Mouse (Mus musculus) liver, postnatal 0 days (tissue): Measurements from ENCODE around the gene Icam2. TPM values are rescaled to one million over a fixed set of nuclear protein-coding genes. Genes with fewer than 3 reads are reported as not detected.

Experiments
- ATAC-seq: fragments of 200-750 bp; cut with Nextera tagmentation; 2 replicates; pipeline ENCODE4 v1.8.0; 2017; ENCODE audit warnings: mild to moderate bottlenecking, moderate library complexity
- DNase-seq: peaks from one replicate; pipeline ENCODE4 v3.0.0-alpha.2; 2016
- H3K27ac ChIP-seq: fragments of 300-500 bp; sonication (generic); 2 replicates; pipeline ENCODE4 v1.5.1; 2014; ENCODE audit warnings: antibody characterized with exemption, moderate library complexity, mild to moderate bottlenecking, low read depth
- H3K27me3 ChIP-seq: fragments of 300-500 bp; sonication (generic); 2 replicates; pipeline ENCODE4 v1.6.1; 2014; ENCODE audit warnings: low read length, control low read depth, mixed read lengths; ENCODE audit not compliant: insufficient read depth
- H3K36me3 ChIP-seq: fragments of 300-500 bp; sonication (generic); replicated peaks from 2 replicates; pipeline ENCODE4 v1.6.1; 2014; ENCODE audit warnings: mild to moderate bottlenecking, control low read depth, low read length, moderate library complexity, mixed read lengths; ENCODE audit not compliant: insufficient read depth
- H3K4me1 ChIP-seq: fragments of 300-500 bp; sonication (generic); 2 replicates; pipeline ENCODE4 v1.6.1; 2014; ENCODE audit warnings: antibody characterized with exemption, mild to moderate bottlenecking, control low read depth; ENCODE audit not compliant: insufficient read depth
- H3K4me2 ChIP-seq: fragments of 300-500 bp; sonication (generic); 2 replicates; pipeline ENCODE4 v1.6.1; 2014; ENCODE audit warnings: low read depth, mild to moderate bottlenecking, low read length, moderate library complexity, mixed read lengths
- H3K4me3 ChIP-seq: fragments of 300-500 bp; sonication (generic); 2 replicates; pipeline ENCODE4 v1.5.1; 2014; ENCODE audit warnings: low read depth, low read length
- H3K9ac ChIP-seq: fragments of 300-500 bp; sonication (generic); replicated peaks from 2 replicates; pipeline ENCODE4 v1.6.1; 2014; ENCODE audit warnings: mild to moderate bottlenecking, moderate library complexity
- H3K9me3 ChIP-seq: fragments of 300-500 bp; sonication (generic); 2 replicates; pipeline ENCODE4 v1.6.1; 2016; ENCODE audit warnings: mild to moderate bottlenecking, control low read depth, low read length, mixed read lengths
- CTCF ChIP-seq: sonication (generic); IDR thresholded peaks from 2 replicates; pipeline ENCODE4 v1.5.1; 2016; ENCODE audit warnings: antibody characterized with exemption, low read depth
- EP300 ChIP-seq: IDR thresholded peaks from 2 replicates; pipeline ENCODE4 v1.6.1; 2016; ENCODE audit warnings: antibody characterized with exemption, low read depth, mild to moderate bottlenecking
- WGBS: fragments of 180-500 bp; shearing (Covaris S2); extraction: QIAGEN DNeasy Blood & Tissue Kit; methylation state at CpG from one replicate; pipeline ENCODE4 v1.1.7; 2014; ENCODE audit not compliant: insufficient replicate concordance; 5-methylcytosine and 5-hydroxymethylcytosine counted together
- polyA plus RNA-seq: library from polyadenylated mRNA; unstranded; fragments of >200 nt; fragmentation: Nextera tagmentation; extraction: Ambion mirVana; gene quantifications from 2 replicates; pipeline ENCODE4 v1.2.1, GENCODE M21; 2015

Gene Icam2
- polyA plus RNA-seq: 11.4 and 12.6 TPM in 2 replicates

GRCm38 (mm10) chr11:106387791-106388216 is at the start of gene Icam2:
Gene Icam2, minus strand, starts transcription at chr11:106388075.
- no peaks in the 10 kb centered on the region for H3K9me3 ChIP-seq
- DNase-seq (peak; percentile 51), ATAC-seq (peak; percentile 38; the same call in 1 of the 2 replicates)
- H3K4me2 ChIP-seq: peak within 1 kb of the TSS; percentile 52
- 22% methylated on average over 6 of the region's 6 CpGs for WGBS
- no peaks in the 10 kb centered on the region for H3K36me3 ChIP-seq
- peak within 1 kb of the TSS; percentile 18 for H3K4me3 ChIP-seq
- no peaks in the 10 kb centered on the region for H3K27me3 ChIP-seq
- peaks cover 34% of the 10 kb centered on the region for H3K4me1 ChIP-seq
- no peak within 1 kb of the TSS; the same call in none of the 2 replicates for H3K9ac ChIP-seq
- no peak for TF ChIP-seq EP300
- no peak for TF ChIP-seq CTCF
- H3K27ac ChIP-seq: peak within 1 kb of the TSS; percentile 80

- peak overlapping the region; percentile 36; the same call in 1 of the 2 replicates for H3K27ac ChIP-seq
- DNase-seq (no peak), ATAC-seq (no peak)
- no peaks in the 10 kb centered on the region for H3K9me3 ChIP-seq
- peaks cover 8% of the 10 kb centered on the region for H3K36me3 ChIP-seq
- peaks cover 13% of the 10 kb centered on the region for H3K4me1 ChIP-seq
- TF ChIP-seq CTCF (peak; percentile 37), EP300 (no peak)
- no peak overlapping the region for H3K9ac ChIP-seq
- no peaks in the 10 kb centered on the region for H3K27me3 ChIP-seq
- WGBS: 85% methylated on average over 2 of the region's 2 CpGs
- H3K4me3 ChIP-seq: no peak overlapping the region
- H3K4me2 ChIP-seq: no peak overlapping the region
Measured at GRCm38 (mm10) chr11:106437543-106437942, 49.7 kb upstream of the Icam2 start.

GRCm38 (mm10) chr11:106437039-106437438 is 49.2 kb upstream of the Icam2 start:
- Histone ChIP-seq H3K36me3 (peaks cover 8% of the 10 kb centered on the region), H3K9ac (no peak overlapping the region), H3K4me2 (no peak overlapping the region), H3K4me3 (no peak overlapping the region), H3K27me3 (no peaks in the 10 kb centered on the region), H3K27ac (peak overlapping the region; percentile 36; the same call in 1 of the 2 replicates), H3K4me1 (peaks cover 13% of the 10 kb centered on the region), H3K9me3 (no peaks in the 10 kb centered on the region)
- peak; percentile 50 for ATAC-seq
- 67% methylated on average over 5 of the region's 5 CpGs for WGBS
- DNase-seq: no peak
- no peak for TF ChIP-seq CTCF
- no peak for TF ChIP-seq EP300

GRCm38 (mm10) chr11:106430392-106430791 is 42.5 kb upstream of the Icam2 start:
- no peak overlapping the region for H3K4me2 ChIP-seq
- DNase-seq: no peak
- H3K27me3 ChIP-seq: no peaks in the 10 kb centered on the region
- no peaks in the 10 kb centered on the region for H3K9me3 ChIP-seq
- H3K4me3 ChIP-seq: no peak overlapping the region
- H3K9ac ChIP-seq: no peak overlapping the region
- H3K4me1 ChIP-seq: peaks cover 24% of the 10 kb centered on the region
- ATAC-seq: no peak
- 79% methylated on average over 5 of the region's 5 CpGs for WGBS
- TF ChIP-seq CTCF (no peak), EP300 (no peak)
- peaks cover 26% of the 10 kb centered on the region for H3K36me3 ChIP-seq
- 0 out of 2 replicates have a peak overlapping the region, but pooled peaks have one; percentile 46 for H3K27ac ChIP-seq

GRCm38 (mm10) chr11:106429689-106430088 is 41.8 kb upstream of the Icam2 start:
- DNase-seq (no peak), ATAC-seq (no peak)
- TF ChIP-seq EP300 (no peak), CTCF (no peak)
- WGBS: 48% methylated on average over 4 of the region's 4 CpGs
- no peak overlapping the region for H3K4me3 ChIP-seq
- no peaks in the 10 kb centered on the region for H3K9me3 ChIP-seq
- H3K27ac ChIP-seq: peak overlapping the region; percentile 56; the same call in 1 of the 2 replicates
- H3K9ac ChIP-seq: no peak overlapping the region
- peaks cover 24% of the 10 kb centered on the region for H3K4me1 ChIP-seq
- H3K27me3 ChIP-seq: no peaks in the 10 kb centered on the region
- peaks cover 24% of the 10 kb centered on the region for H3K36me3 ChIP-seq
- no peak overlapping the region for H3K4me2 ChIP-seq

GRCm38 (mm10) chr11:106428556-106428955 is 40.7 kb upstream of the Icam2 start:
- no peaks in the 10 kb centered on the region for H3K9me3 ChIP-seq
- no peak overlapping the region for H3K4me3 ChIP-seq
- no peak overlapping the region for H3K4me2 ChIP-seq
- TF ChIP-seq CTCF (no peak), EP300 (no peak)
- WGBS: 83% methylated on average over 2 of the region's 2 CpGs
- no peaks in the 10 kb centered on the region for H3K27me3 ChIP-seq
- peak overlapping the region; percentile 58 for H3K27ac ChIP-seq
- H3K36me3 ChIP-seq: peaks cover 22% of the 10 kb centered on the region
- no peak for DNase-seq
- ATAC-seq: no peak
- no peak overlapping the region for H3K9ac ChIP-seq
- peaks cover 24% of the 10 kb centered on the region for H3K4me1 ChIP-seq

- no peak overlapping the region for H3K4me2 ChIP-seq
- no peak overlapping the region for H3K9ac ChIP-seq
- no peaks in the 10 kb centered on the region for H3K27me3 ChIP-seq
- H3K9me3 ChIP-seq: no peaks in the 10 kb centered on the region
- H3K36me3 ChIP-seq: peaks cover 22% of the 10 kb centered on the region
- peaks cover 24% of the 10 kb centered on the region for H3K4me1 ChIP-seq
- 34% methylated on average over 4 of the region's 4 CpGs for WGBS
- TF ChIP-seq EP300 (no peak), CTCF (no peak)
- H3K4me3 ChIP-seq: no peak overlapping the region
- DNase-seq (no peak), ATAC-seq (peak; percentile 17; the same call in 1 of the 2 replicates)
- peak overlapping the region; percentile 58 for H3K27ac ChIP-seq
Measured at GRCm38 (mm10) chr11:106428106-106428505, 40.2 kb upstream of the Icam2 start.
